Mouse (Mus musculus): Measurements from ENCODE around the gene Actr8. TPM values are rescaled to one million over a fixed set of nuclear protein-coding genes. Genes with fewer than 3 reads are reported as not detected.

Gene Actr8
- polyA plus RNA-seq, 1 experiment from 2014 or later: 51.0 TPM

GRCm38 (mm10) chr14:30008733-30009575 is 30.8 kb downstream of the Actr8 start, which contains the start of the genes Il17rb and Chdh:
Il17rb (minus strand) TSS chr14:30008896.
Chdh (plus strand) TSS chr14:30009023.
- DNase-seq (ENCODE audit: low spot score): peak; percentile 66
- no peak within 1 kb of the TSS for H3K27ac ChIP-seq (ENCODE audit: low read depth)
- H3K36me3 ChIP-seq (ENCODE audit: control insufficient read depth, insufficient read depth, low read length): no peaks in the 10 kb centered on the region
- H3K4me1 ChIP-seq (replicated peaks; ENCODE audit: control insufficient read depth, insufficient read depth, low read length): 0 out of 2 replicates have a peak, but pooled peaks cover 4% of the 10 kb centered on the region
- peak within 1 kb of the TSS; percentile 84 for H3K4me2 ChIP-seq (ENCODE audit: low read length)
- no peaks in the 10 kb centered on the region for H3K9me3 ChIP-seq (ENCODE audit: control insufficient read depth, low read length)
- peak within 1 kb of the TSS; percentile 36 for H3K4me3 ChIP-seq (ENCODE audit: low read depth, low read length)
- peak; percentile 82 for ATAC-seq (replicated peaks; ENCODE audit: low FRiP score, low TSS enrichment, low read depth)
- H3K27me3 ChIP-seq (replicated peaks; ENCODE audit: control insufficient read depth, insufficient read depth, low read length): peaks cover 27% of the 10 kb centered on the region
- peak within 1 kb of the TSS; percentile 37 for H3K9ac ChIP-seq (ENCODE audit: low read length)
- 8% methylated on average over 54 of the region's 54 CpGs for WGBS

DNA sequence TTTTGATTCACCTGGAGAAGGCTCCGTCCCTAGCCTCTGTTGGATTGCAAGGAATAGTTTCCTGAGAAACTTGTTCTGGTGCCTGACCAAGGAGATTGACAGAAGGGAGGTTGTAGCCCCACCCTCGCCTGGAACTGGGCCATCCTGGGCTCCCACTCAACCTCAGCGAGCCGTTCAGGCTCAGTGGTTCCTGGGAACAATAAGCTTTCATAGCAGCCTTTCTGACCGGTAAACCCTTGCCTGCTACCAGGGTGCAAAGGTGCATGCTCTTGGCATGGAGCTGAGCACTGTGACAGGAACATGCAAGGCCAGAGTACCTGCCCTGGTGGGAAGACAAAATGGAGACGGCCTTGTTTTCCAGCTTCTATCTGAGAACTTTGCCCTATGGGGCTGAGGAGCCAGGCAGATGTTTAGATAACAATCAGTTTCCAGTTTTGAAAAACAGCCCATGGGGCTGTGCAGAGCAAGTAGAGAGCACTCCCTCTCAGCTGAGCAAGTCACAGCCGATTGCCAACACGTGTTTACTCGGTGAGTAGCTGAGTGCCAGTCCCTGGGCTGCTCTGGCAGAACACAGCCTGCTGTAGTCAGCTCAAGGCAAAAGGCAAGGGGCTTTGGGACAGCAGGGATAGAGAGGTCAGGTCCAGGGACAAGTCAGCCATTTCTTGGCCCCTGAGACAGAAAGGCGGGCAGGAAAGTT is 31.9 kb downstream of the Actr8 start:
- no peak for ATAC-seq (replicated peaks; ENCODE audit: low FRiP score, low TSS enrichment, low read depth)
- no peak overlapping the region for H3K4me2 ChIP-seq (ENCODE audit: low read length)
- no peaks in the 10 kb centered on the region for H3K9me3 ChIP-seq (ENCODE audit: control insufficient read depth, low read length)
- no peak overlapping the region for H3K4me3 ChIP-seq (ENCODE audit: low read depth, low read length)
- 78% methylated on average over 10 of the region's 10 CpGs for WGBS
- H3K36me3 ChIP-seq (ENCODE audit: control insufficient read depth, insufficient read depth, low read length): no peaks in the 10 kb centered on the region
- no peak overlapping the region for H3K9ac ChIP-seq (ENCODE audit: low read length)
- H3K4me1 ChIP-seq (replicated peaks; ENCODE audit: control insufficient read depth, insufficient read depth, low read length): 0 out of 2 replicates have a peak, but pooled peaks cover 4% of the 10 kb centered on the region
- DNase-seq (ENCODE audit: low spot score): no peak
- no peak overlapping the region for H3K27ac ChIP-seq (ENCODE audit: low read depth)
- peaks cover 27% of the 10 kb centered on the region for H3K27me3 ChIP-seq (replicated peaks; ENCODE audit: control insufficient read depth, insufficient read depth, low read length)

DNA sequence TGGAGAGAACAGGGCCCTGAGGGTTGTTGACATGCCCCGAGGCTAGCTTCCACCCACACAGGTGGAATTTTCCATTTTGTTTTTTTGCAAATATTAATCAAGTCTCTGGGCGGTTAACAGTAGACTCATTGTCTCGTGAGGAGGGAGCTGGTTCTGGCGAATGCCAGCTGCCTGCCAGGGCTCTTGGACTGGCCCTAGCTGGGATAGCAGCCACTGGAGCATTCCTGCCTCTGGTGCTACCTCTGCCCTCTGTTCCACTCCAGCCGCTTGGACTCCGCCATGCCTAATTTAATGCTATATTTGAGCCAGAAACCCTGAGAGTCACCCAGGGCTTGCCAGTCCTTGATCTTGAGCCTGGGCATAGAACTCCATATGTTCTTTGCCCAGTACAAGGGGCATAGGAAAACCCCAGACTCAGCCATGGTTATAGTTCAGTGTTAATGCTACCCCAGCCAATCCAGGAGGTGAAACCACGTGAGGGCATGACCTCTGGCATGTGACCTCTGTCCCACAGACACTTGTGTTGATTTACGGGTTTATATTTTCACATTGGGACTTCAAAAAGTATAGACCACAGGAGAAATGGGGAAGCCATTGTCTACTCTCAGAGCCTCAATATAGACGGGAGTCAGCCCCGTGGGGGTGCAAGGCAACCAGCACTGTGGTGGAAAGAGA is 33.9 kb downstream of the Actr8 start:
- no peak overlapping the region for H3K9ac ChIP-seq (ENCODE audit: low read length)
- H3K4me2 ChIP-seq (ENCODE audit: low read length): no peak overlapping the region
- H3K4me3 ChIP-seq (ENCODE audit: low read depth, low read length): no peak overlapping the region
- 0 out of 2 replicates have a peak, but pooled peaks cover 4% of the 10 kb centered on the region for H3K4me1 ChIP-seq (replicated peaks; ENCODE audit: control insufficient read depth, insufficient read depth, low read length)
- no peak for DNase-seq (ENCODE audit: low spot score)
- no peaks in the 10 kb centered on the region for H3K9me3 ChIP-seq (ENCODE audit: control insufficient read depth, low read length)
- no peak for ATAC-seq (replicated peaks; ENCODE audit: low FRiP score, low TSS enrichment, low read depth)
- peaks cover 27% of the 10 kb centered on the region for H3K27me3 ChIP-seq (replicated peaks; ENCODE audit: control insufficient read depth, insufficient read depth, low read length)
- WGBS: 76% methylated on average over 10 of the region's 10 CpGs
- H3K27ac ChIP-seq (ENCODE audit: low read depth): no peak overlapping the region
- H3K36me3 ChIP-seq (ENCODE audit: control insufficient read depth, insufficient read depth, low read length): no peaks in the 10 kb centered on the region

DNA sequence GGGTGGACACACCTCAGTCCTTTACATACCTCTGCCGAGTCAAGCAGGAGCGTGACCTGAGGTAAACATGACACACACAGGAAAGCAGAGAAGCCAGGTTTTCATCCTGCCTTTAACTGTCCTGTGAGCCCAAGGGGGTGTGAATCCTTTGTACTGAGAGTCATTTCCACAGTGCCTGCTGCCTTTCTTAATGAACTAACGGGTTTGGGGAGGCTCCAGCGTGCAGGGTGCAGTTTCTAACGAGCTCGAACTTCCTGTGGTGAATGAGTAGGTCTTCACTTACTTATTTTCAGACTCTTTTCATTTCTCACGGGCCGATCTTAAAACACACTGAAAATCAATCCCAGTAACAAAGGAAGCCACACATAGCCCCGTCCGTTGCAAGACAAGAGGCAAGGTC is 36.4 kb downstream of the Actr8 start:
- Histone ChIP-seq H3K9ac (ENCODE audit: low read length) (no peak overlapping the region), H3K27ac (ENCODE audit: low read depth) (no peak overlapping the region), H3K27me3 (replicated peaks; ENCODE audit: control insufficient read depth, insufficient read depth, low read length) (peaks cover 8% of the 10 kb centered on the region), H3K4me2 (ENCODE audit: low read length) (no peak overlapping the region), H3K9me3 (ENCODE audit: control insufficient read depth, low read length) (no peaks in the 10 kb centered on the region), H3K4me3 (ENCODE audit: low read depth, low read length) (no peak overlapping the region), H3K36me3 (ENCODE audit: control insufficient read depth, insufficient read depth, low read length) (no peaks in the 10 kb centered on the region), H3K4me1 (replicated peaks; ENCODE audit: control insufficient read depth, insufficient read depth, low read length) (no peaks in the 10 kb centered on the region)
- ATAC-seq (replicated peaks; ENCODE audit: low FRiP score, low TSS enrichment, low read depth): no peak
- WGBS: 68% methylated on average over 10 of the region's 10 CpGs
- no peak for DNase-seq (ENCODE audit: low spot score)

DNA sequence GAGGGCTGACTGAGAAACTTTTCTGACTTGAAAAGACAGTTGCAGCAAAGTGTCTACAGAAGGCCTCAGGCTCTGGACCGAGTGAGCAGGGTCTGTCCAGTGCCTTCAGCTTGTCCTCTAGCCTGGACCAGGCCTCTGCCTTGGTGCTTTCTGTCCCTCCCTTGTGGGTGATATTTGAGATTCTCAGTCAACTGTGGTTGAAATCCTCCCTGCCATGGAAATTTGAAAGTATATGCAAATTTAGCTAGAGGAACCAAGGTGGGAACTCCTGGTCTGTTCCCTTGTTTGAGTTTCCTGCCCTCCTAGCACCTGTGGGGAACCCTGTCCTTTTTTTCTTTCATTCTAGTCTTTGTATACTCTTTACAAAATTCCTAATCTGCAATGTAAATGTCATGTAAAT is 36.9 kb downstream of the Actr8 start:
- no peak for ATAC-seq (replicated peaks; ENCODE audit: low FRiP score, low TSS enrichment, low read depth)

GRCm38 (mm10) chr14:30016666-30017065 is 38.5 kb downstream of the Actr8 start:
- WGBS: 92% methylated on average over 5 of the region's 5 CpGs
- Histone ChIP-seq H3K36me3 (ENCODE audit: control insufficient read depth, insufficient read depth, low read length) (no peaks in the 10 kb centered on the region), H3K9ac (ENCODE audit: low read length) (no peak overlapping the region), H3K27ac (ENCODE audit: low read depth) (no peak overlapping the region), H3K4me1 (replicated peaks; ENCODE audit: control insufficient read depth, insufficient read depth, low read length) (no peaks in the 10 kb centered on the region), H3K9me3 (ENCODE audit: control insufficient read depth, low read length) (no peaks in the 10 kb centered on the region), H3K27me3 (replicated peaks; ENCODE audit: control insufficient read depth, insufficient read depth, low read length) (no peaks in the 10 kb centered on the region), H3K4me2 (ENCODE audit: low read length) (no peak overlapping the region), H3K4me3 (ENCODE audit: low read depth, low read length) (no peak overlapping the region)
- ATAC-seq (replicated peaks; ENCODE audit: low FRiP score, low TSS enrichment, low read depth) (no peak), DNase-seq (ENCODE audit: low spot score) (no peak)

More for the DNA sequence above, 36.9 kb downstream of the Actr8 start:
- H3K4me3 ChIP-seq (ENCODE audit: low read depth, low read length): no peak overlapping the region
- 0 out of 2 replicates have a peak, but pooled peaks cover 3% of the 10 kb centered on the region for H3K27me3 ChIP-seq (replicated peaks; ENCODE audit: control insufficient read depth, insufficient read depth, low read length)
- 75% methylated on average over 1 of the region's 1 CpGs for WGBS
- H3K9me3 ChIP-seq (ENCODE audit: control insufficient read depth, low read length): no peaks in the 10 kb centered on the region
- H3K4me2 ChIP-seq (ENCODE audit: low read length): no peak overlapping the region
- H3K9ac ChIP-seq (ENCODE audit: low read length): no peak overlapping the region
- no peak for DNase-seq (ENCODE audit: low spot score)
- H3K4me1 ChIP-seq (replicated peaks; ENCODE audit: control insufficient read depth, insufficient read depth, low read length): no peaks in the 10 kb centered on the region
- no peak overlapping the region for H3K27ac ChIP-seq (ENCODE audit: low read depth)
- no peaks in the 10 kb centered on the region for H3K36me3 ChIP-seq (ENCODE audit: control insufficient read depth, insufficient read depth, low read length)

- H3K4me2 ChIP-seq (ENCODE audit: low read length): no peak overlapping the region
- H3K27me3 ChIP-seq (replicated peaks; ENCODE audit: control insufficient read depth, insufficient read depth, low read length): no peaks in the 10 kb centered on the region
- no peak overlapping the region for H3K9ac ChIP-seq (ENCODE audit: low read length)
- no peak overlapping the region for H3K27ac ChIP-seq (ENCODE audit: low read depth)
- 83% methylated on average over 8 of the region's 8 CpGs for WGBS
- H3K4me1 ChIP-seq (replicated peaks; ENCODE audit: control insufficient read depth, insufficient read depth, low read length): no peaks in the 10 kb centered on the region
- no peak for DNase-seq (ENCODE audit: low spot score)
- H3K9me3 ChIP-seq (ENCODE audit: control insufficient read depth, low read length): no peaks in the 10 kb centered on the region
- ATAC-seq (replicated peaks; ENCODE audit: low FRiP score, low TSS enrichment, low read depth): no peak
- no peaks in the 10 kb centered on the region for H3K36me3 ChIP-seq (ENCODE audit: control insufficient read depth, insufficient read depth, low read length)
- H3K4me3 ChIP-seq (ENCODE audit: low read depth, low read length): no peak overlapping the region
These were observed 39.8 kb downstream of the Actr8 start for GRCm38 (mm10) chr14:30017794-30018462.

DNA sequence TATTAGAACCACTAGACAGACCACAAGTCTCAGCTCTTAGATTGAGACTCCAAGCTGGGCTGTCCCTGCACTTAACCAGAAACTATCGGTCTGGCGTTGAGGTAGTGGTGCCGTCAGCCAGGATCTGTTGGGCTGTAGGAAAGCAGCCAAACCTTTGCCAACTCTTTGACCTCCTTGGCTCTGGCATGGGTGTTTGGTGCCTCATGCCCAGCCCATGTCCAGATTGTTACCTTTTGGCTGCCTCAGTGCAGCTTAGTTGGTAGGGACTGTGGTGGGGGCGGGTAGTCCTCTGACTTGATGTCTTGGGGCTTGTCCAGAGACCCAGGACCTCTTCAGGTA is 40.3 kb downstream of the Actr8 start:
- no peak for DNase-seq (ENCODE audit: low spot score)
- H3K27ac ChIP-seq (ENCODE audit: low read depth): no peak overlapping the region
- no peak overlapping the region for H3K9ac ChIP-seq (ENCODE audit: low read length)
- H3K9me3 ChIP-seq (ENCODE audit: control insufficient read depth, low read length): no peaks in the 10 kb centered on the region
- 88% methylated on average over 4 of the region's 4 CpGs for WGBS
- H3K4me2 ChIP-seq (ENCODE audit: low read length): no peak overlapping the region
- ATAC-seq (replicated peaks; ENCODE audit: low FRiP score, low TSS enrichment, low read depth): no peak
- no peaks in the 10 kb centered on the region for H3K36me3 ChIP-seq (ENCODE audit: control insufficient read depth, insufficient read depth, low read length)
- H3K4me1 ChIP-seq (replicated peaks; ENCODE audit: control insufficient read depth, insufficient read depth, low read length): no peaks in the 10 kb centered on the region
- no peaks in the 10 kb centered on the region for H3K27me3 ChIP-seq (replicated peaks; ENCODE audit: control insufficient read depth, insufficient read depth, low read length)
- no peak overlapping the region for H3K4me3 ChIP-seq (ENCODE audit: low read depth, low read length)
